Mouse (Mus musculus): ENCODE data around the gene Sema4d.

Gene Sema4d

GRCm38 (mm10) chr13:51641424-51641823 lies 152.1 kb downstream of the Sema4d start:
- no peak for DNase-seq (ENCODE audit: low spot score)

- DNase-seq (ENCODE audit: low spot score): no peak
Measured at GRCm38 (mm10) chr13:51638958-51639357, 154.6 kb downstream of the Sema4d start.

Data from yolk sac, embryonic 10.5 days (tissue).